Mouse (Mus musculus): ENCODE data around the gene Fam25c.
"Not testable (repeated sequence)": the region's sequence is repeated elsewhere in the genome, so short reads cannot be mapped to it uniquely, and the experiment has no call there.

Gene Fam25c

DNA sequence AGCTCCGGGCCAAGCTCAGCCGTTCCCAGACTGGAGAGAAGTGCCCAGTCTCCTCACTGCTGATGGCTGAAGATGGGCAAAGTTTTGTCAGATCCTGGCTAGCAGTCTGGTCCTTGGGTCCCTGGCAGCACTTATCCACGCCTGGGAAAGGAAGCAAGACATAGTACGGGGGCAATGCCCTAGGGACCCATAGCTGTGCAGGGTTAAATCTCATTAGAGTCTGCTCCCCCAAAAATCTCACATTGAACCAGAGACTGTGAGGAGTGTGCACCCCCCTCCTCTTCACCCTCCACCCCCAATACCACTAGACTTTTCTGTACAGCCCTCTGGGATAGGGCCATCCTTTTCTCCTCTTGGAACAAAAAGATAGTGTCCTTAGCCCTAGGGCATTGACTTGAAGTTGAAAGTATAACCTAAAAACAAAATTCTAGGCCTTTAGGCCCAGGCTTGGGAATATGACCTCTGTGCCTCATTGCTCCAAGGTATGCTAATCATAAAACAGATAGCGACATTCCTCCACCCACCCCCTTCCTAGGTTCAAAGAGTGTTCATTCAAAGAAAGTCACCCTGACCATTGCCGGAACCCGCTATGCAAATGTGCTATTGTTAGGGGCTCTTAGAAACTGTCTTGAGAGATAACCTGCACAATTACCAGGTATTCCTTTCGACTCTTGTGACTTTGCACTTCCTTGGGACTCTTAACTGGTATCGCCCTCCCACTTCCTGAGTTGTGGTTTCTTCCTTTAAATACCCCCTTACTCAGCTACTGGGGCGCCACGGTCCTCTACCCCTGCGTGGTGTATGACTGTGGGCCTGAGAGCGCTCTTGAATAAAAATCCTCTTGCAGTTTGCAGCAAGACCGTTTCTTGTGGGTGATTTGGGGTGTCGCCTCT lies 9.3 kb upstream of the Fam25c start:
- CTCF ChIA-PET, result not testable (repeated sequence)

- CTCF ChIA-PET, result no interaction called here
Measured at GRCm38 (mm10) chr14:34363490-34364253, 8.4 kb upstream of the Fam25c start.

- CTCF ChIA-PET, result interaction anchor here (0.6 kb wide), 1 partner anchor 41 kb away, joined by 14 read pairs; no protein-coding TSS in a partner anchor
Measured at GRCm38 (mm10) chr14:34362726-34363445, 7.7 kb upstream of the Fam25c start.

DNA sequence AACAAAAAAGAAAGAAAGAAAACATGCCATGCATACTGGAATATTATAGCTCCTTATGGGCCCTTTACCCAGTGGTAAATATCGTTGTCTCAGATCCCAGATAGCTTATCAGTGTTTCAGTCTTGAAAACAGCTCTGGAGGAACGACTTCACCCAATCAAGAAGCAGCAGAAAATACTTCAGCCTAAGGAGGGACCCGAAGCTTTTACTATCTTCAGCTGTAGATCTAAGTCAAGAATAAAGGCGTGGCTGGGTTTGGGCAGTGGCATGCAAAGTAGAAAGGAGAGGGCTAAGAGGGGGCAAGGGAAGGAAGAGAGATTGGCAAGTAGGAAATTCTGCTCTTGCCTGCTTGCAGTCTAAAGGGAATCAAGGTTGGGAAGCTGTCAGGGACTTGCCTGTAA lies 6.9 kb upstream of the Fam25c start:
- CTCF ChIA-PET, result interaction anchor here (0.6 to 0.7 kb wide), 2 partner anchors 12 to 42 kb away, joined by 3 to 14 read pairs; partner anchors contain the start of gene Sncg

GRCm38 (mm10) chr14:34360251-34360650 lies 5.0 kb upstream of the Fam25c start:
- CTCF ChIA-PET, result no interaction called here

DNA sequence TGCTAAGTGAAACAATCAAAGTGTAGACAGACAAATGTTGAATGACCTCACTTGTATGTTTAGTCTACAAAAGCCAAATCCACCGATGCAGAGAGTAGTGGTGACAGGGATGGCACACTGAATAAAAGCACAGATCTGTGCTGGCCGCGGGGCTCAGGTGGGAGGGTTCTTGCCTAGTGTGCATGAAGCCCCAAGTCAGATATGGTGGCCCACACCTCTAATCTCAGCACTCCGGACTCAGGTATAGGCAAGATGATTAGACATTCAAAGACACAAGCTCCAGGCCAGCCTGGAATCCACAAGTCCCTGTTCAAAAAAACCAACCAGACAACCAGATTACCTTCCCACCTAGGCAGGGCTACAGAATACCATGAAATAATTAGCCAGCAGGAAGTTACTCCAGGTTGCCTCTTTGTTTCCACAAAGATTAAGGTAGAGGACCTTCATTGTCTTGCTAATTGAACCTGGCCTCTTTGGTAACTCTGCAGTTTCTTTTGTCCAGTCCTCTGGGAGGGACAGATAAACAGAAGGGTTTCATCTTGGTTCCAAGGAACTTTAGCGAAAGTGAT lies 4.5 kb upstream of the Fam25c start:
- CTCF ChIA-PET, result no interaction called here

DNA sequence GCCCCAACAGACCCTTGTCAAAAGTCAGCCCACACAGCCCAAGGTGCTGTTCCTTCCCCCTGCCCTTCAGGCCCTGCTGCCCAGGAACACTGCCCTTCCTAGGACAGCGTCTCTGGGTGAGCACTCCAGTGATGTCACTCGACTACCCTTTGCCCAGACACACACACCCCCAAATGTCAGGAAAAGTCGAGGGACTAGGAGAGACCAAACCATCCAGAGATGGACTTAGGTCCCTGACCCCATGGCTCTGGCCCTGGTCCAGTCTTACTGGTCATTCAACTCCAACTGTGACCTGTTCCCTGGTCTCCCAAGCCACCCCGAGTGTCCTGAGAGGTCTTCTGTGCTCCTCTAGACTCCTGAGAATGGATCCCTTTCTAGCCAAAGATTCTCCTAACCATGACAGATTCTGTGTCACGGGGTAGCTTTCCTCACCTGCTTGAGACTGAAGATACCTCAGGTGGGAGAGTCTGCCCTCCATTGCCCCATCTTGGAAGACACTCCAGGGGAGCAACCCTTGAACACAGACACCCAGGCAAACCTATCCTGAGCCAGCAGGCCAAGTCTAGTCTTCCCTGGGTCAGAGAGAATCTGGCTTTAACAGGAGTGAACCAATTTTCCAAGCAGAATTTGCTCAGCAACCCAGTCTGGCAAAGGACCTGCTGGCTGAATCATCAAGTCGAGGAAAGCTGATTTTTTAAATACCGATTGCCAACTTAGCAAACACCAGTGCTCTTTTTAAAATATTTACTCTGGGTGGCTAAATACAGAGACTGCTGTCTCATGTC lies 2.6 kb upstream of the Fam25c start:
- CTCF ChIA-PET, result no interaction called here

GRCm38 (mm10) chr14:34354456-34354855 lies 777 bp downstream of the Fam25c start:
- CTCF ChIA-PET, result no interaction called here

GRCm38 (mm10) chr14:34353326-34353725 lies 1.9 kb downstream of the Fam25c start:
- CTCF ChIA-PET, result no interaction called here

GRCm38 (mm10) chr14:34352523-34352922 lies 2.7 kb downstream of the Fam25c start:
- CTCF ChIA-PET, result no interaction called here

DNA sequence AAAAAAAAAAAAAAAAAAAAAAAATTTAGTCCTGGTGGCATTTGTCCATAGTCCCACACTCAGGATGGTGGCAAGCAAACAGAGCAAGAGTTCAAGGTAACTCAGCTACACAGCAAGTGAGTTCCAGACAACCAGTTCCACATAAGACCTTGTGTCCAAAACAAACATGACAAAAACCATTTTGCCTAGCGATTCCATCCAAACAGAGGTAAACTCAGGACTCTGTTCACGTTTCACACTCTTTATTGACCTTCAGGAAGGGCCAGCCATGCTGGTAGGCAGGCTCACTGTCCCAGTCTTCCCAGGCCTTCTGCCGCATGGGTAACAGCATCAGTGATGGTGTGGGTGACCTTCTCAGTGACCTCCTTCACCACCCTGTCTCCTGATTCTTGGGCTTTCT lies 3.6 kb downstream of the Fam25c start:
- CTCF ChIA-PET, result no interaction called here

DNA sequence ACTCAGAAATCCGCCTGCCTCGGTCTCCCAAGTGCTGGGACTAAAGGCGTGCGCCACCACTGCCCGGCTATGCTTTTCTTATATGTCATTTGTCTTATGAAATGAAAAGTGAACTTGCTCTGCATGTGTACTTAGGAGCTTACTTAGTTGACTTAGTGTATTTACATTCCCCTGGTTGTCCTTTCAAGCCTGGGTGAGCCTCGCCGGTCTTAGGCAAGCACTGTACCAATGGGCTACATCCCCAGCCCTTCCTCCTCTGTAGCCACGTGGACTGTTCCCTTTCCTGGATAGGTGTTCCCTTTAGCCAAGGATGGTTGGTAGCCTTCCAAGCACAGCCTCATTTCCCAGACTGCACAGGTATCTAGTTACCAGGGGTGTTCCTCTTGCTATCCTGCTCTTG lies 6.2 kb downstream of the Fam25c start:
- CTCF ChIA-PET, result no interaction called here

DNA sequence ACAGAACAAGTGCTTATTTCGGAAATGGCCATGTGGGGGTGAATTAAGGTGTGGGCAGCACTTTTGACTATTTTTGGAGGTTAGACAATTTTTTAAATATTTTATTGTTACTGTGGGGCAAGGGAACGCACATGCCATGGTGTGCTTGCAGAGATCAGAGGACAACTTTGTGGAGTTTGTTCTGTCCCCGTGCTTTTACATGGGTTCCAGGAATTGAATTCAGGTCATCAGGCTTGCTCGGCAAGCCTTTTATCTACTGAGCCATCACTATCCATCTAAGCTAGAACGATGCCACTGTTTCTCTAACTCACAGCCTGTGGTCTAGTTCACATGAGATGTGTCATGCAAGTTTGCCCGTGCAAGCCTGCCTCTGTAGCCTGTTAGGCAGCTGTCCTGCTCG lies 6.9 kb downstream of the Fam25c start:
- CTCF ChIA-PET, result no interaction called here

DNA sequence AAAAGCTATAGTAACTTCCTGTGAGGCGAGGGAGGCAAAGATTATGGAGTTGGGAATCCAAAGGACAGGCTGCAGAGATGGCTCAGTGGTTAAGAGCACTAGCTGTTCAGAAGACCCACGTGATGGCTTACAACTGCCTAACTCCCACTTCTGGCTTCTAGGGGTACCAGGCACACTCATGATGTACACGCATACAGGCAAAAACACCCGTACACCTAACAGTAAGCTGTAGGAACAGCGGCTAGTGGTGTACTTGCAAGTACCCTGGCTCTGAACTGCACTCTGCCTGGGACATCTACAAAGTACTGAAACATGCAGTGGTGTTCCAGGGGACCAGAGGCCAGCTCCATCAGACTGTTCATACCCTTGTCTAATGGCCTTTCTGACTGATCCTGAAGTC lies 8.1 kb downstream of the Fam25c start:
- CTCF ChIA-PET, result interaction anchor here (0.6 to 0.7 kb wide), 2 partner anchors 47 to 284 kb away, joined by 3 to 13 read pairs; no protein-coding TSS in a partner anchor

- CTCF ChIA-PET, result interaction anchor here (0.7 kb wide), 1 partner anchor 285 kb away, joined by 13 read pairs; no protein-coding TSS in a partner anchor
Measured at GRCm38 (mm10) chr14:34345771-34346566, 9.3 kb downstream of the Fam25c start.

GRCm38 (mm10) chr14:34344361-34344760 lies 10.9 kb downstream of the Fam25c start:
- CTCF ChIA-PET, result no interaction called here

- CTCF ChIA-PET, result no interaction called here
Measured at GRCm38 (mm10) chr14:34343078-34343477, 12.2 kb downstream of the Fam25c start.

GRCm38 (mm10) chr14:34341993-34342392 lies 13.2 kb downstream of the Fam25c start:
- CTCF ChIA-PET, result no interaction called here

- CTCF ChIA-PET, result no interaction called here
Measured at GRCm38 (mm10) chr14:34339446-34339845, 15.8 kb downstream of the Fam25c start.

DNA sequence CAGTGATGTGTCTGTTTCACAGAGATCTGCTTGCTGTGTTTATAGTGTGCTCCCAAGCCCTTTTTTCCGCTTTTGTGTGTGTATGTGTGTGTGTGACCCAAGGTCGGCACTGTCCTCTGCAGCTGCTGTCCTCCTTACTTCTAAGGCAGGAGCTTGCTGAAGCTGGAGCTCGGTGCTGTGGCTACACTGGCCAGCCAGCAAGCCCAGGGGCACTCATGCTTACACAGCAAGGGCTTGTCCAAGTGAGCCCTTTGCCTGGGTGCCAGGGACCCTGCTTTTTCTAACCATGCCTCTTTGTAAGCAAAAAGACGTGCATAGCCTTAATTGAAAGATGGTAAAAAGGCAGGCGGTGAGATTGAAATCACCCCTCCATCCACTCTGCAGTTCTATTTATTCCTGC lies 22.8 kb downstream of the Fam25c start:
- CTCF ChIA-PET, result no interaction called here

Data from spleen, embryonic (tissue).